Mouse (Mus musculus): ENCODE measurements at regions not wholly inside any gene's neighbourhood (a gene's known extent, or its start where the extent isn't known, plus 50 kb on each side); places are given as distances from the start of the nearest gene placed in this dataset.
"Not testable (repeated sequence)": the region's sequence is repeated elsewhere in the genome, so short reads cannot be mapped to it uniquely, and the experiment has no call there.

DNA sequence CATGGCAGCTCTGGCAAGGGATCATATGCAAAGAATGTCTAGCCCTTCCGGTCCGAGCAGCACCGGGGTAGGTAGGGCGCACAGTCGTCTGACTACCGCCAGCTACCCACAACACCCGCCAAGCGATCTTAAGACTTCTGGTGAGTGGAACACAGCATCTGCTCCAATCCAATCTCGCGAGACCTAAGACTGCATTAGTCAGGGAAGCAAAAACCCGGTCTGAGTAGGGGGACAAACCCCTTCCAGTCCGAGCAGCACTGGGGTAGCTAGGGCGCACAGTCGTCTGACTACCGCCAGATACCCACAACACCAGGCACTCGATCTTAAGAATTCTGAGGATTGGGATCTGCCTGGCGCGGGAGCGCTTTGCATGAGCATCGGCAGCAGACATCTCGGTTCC lies 57.1 kb downstream of the Nap1l2 start:
- not testable (repeated sequence) for H3K27me3 ChIP-seq (ENCODE audit: control insufficient read depth, insufficient read depth, low read length); H3K4me3 ChIP-seq (ENCODE audit: control insufficient read depth, low read depth, low read length); H3K27ac ChIP-seq (ENCODE audit: control insufficient read depth, insufficient read depth, low read depth, low read length); H3K4me1 ChIP-seq (ENCODE audit: control insufficient read depth, insufficient read depth, low read length); H3K36me3 ChIP-seq (ENCODE audit: control insufficient read depth, insufficient read depth, low read length)

DNA sequence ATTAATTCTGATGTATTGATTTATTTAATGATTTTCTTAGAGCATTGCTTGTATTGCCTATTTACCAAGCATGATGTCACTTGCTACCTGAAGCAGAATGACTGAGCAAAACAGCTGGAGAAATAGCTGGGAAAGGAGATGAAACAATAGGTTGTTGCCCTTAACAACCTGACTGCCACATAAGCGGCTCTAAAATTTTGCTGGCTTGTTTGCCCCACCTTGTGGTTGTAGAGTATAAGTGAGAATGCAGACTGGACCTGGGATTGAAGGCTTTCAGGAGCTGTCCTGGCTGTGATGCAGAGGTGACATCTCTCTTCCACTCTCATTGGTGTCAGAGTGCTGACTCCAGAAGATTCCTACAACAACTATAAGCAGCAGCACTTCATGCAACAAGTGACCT lies 77.3 kb downstream of the Nap1l2 start:
- Histone ChIP-seq H3K4me3 (ENCODE audit: control insufficient read depth, low read depth, low read length) (no peak overlapping the region), H3K36me3 (ENCODE audit: control insufficient read depth, insufficient read depth, low read length) (no peaks in the 10 kb centered on the region), H3K4me1 (ENCODE audit: control insufficient read depth, insufficient read depth, low read length) (no peaks in the 10 kb centered on the region), H3K27me3 (ENCODE audit: control insufficient read depth, insufficient read depth, low read length) (no peaks in the 10 kb centered on the region), H3K27ac (ENCODE audit: control insufficient read depth, insufficient read depth, low read depth, low read length) (no peak overlapping the region)
- TF ChIP-seq CTCF (IDR thresholded peaks at IDR 0.05; ENCODE audit: control insufficient read depth, insufficient read depth, insufficient replicate concordance, low read depth, low read length) (no peak), POLR2A (IDR thresholded peaks at IDR 0.05; ENCODE audit: control insufficient read depth, low read depth, low read length) (no peak)

DNA sequence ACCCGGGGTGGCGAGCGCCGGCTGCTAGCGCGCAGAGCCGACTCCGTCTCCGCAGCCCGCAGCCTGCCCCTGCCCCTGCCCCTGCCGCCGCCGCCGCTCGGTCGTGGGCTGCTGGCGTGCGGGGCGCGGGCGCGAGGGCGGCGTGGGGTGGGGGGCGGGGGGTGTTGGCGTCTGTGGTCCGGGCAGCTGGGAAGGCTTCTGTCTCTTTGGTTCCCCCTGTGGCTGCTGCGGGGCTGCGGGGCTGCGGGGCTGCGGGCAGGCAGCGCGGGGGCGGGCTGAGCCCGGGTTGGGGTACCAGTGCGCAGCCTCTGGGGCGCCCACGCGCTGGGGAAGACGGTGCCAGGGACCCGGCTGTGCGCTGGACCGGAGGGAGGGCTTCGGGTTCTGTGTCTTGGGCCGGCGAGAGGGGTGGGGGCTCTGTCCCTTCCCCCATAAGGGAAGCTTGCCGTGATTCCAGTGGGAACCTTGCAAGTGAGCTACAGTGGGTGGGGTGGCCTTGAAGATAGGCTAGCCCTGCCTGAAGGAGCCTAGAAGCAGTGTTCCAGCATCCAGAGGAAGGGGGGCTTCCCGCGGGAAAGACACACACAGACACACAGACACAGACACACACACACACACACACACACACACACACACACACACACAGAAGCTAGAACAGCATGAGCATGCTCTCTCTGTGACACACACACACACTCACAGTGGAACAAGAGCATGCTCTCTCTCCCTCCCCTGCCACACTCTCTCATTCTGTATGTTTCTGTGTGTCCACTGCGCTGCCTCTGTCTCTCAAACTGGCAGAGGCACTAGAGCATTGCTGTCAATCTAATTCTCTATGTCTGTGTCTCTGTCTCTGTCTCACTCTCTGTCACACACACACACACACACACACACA lies 118.5 kb downstream of the Nap1l2 start:
- not testable (repeated sequence) for H3K4me1 ChIP-seq (ENCODE audit: control insufficient read depth, insufficient read depth, low read length); H3K27ac ChIP-seq (ENCODE audit: control insufficient read depth, insufficient read depth, low read depth, low read length); H3K27me3 ChIP-seq (ENCODE audit: control insufficient read depth, insufficient read depth, low read length); H3K36me3 ChIP-seq (ENCODE audit: control insufficient read depth, insufficient read depth, low read length); H3K4me3 ChIP-seq (ENCODE audit: control insufficient read depth, low read depth, low read length)

DNA sequence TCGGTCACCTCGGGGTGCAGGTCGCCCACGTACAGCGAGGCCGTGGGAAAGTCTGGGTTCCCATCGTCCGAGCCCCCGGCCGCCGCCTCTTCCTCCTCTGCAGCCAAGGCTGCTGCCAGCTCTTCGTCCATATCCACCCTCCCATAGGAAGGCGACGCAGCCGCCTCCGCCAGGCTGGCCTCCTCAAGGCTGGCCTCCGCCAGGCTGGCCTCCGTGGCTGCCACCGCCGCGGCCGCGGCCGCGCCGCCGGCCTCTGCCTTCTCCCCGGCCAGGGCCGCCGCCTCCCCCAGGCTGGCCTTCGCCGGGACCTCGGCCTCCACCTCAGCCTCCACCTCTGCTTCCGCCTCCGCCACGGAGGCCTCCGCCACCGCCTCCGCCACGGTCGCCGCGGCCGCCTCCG lies 119.3 kb downstream of the Nap1l2 start:
- not testable (repeated sequence) for H3K4me3 ChIP-seq (ENCODE audit: control insufficient read depth, low read depth, low read length); H3K27me3 ChIP-seq (ENCODE audit: control insufficient read depth, insufficient read depth, low read length); H3K36me3 ChIP-seq (ENCODE audit: control insufficient read depth, insufficient read depth, low read length); H3K27ac ChIP-seq (ENCODE audit: control insufficient read depth, insufficient read depth, low read depth, low read length); H3K4me1 ChIP-seq (ENCODE audit: control insufficient read depth, insufficient read depth, low read length)

DNA sequence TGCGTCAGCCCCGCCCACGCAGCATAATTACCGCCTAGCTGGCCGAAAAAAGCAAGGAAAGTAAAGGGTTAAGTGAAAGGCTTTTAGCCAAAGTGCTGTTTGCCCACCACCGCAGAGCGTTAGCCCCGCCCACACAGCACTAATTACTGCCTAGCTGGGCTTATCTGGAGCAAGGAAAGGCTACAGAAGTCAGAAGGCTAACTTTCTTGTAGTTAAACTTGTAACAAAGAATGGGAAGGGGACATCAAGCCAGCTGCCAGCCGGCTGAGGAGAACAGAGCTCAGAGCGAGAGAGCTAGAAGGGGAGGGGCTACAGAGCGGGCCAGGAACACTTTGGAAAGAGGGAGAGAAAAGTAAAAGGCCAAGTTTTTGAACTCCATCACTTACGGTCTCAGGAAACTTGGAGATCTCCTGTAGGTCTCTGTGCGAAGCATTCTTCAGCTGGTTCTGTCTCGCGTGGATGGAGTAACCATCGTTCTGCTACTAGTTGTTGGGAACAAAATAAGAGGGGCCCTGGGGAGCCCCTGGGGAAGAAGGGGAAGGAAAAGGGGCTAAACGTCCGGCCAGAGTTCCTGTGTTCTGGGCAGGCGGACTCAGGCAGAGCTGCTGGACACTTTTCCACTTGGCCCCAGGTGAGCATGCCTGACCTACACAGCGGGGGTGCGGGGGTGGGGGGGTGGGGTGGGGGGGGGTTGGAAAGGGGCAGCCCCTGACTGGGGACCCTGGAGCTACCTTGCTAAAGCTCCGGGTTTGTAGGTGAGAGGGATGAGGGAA lies 98.3 kb downstream of the 1700018G05Rik start:
- Histone ChIP-seq H3K4me1 (ENCODE audit: control insufficient read depth, insufficient read depth, low read length) (no peaks in the 10 kb centered on the region), H3K27me3 (ENCODE audit: control insufficient read depth, insufficient read depth, low read length) (no peaks in the 10 kb centered on the region), H3K4me3 (ENCODE audit: control insufficient read depth, low read depth, low read length) (peak overlapping the region; percentile 57), H3K27ac (ENCODE audit: control insufficient read depth, insufficient read depth, low read depth, low read length) (no peak overlapping the region), H3K36me3 (ENCODE audit: control insufficient read depth, insufficient read depth, low read length) (no peaks in the 10 kb centered on the region)
- no peak for TF ChIP-seq POLR2A (IDR thresholded peaks at IDR 0.05; ENCODE audit: control insufficient read depth, low read depth, low read length)
- TF ChIP-seq CTCF (IDR thresholded peaks at IDR 0.05; ENCODE audit: control insufficient read depth, insufficient read depth, insufficient replicate concordance, low read depth, low read length), result no peak

DNA sequence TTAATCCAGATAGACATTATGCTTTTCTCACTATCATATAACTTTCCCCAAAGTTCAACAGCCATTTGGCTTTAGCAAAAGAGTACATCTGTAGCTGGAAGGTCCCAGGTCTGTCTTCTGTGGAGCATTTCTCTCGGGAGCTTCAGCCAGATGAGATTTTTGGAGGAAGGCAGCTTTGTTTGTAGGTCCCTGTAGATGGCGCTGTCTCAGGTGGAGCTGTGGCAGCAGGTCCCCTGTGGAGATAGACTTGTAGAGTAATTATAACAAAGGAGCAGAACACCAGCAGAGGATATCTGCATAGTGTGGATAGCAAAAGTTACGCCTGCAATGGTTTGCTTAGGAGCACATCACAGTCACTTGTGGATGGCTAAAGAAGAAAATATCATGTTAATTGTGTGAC lies 97.3 kb downstream of the 1700018G05Rik start:
- not testable (repeated sequence) for H3K27ac ChIP-seq (ENCODE audit: control insufficient read depth, insufficient read depth, low read depth, low read length); H3K4me3 ChIP-seq (ENCODE audit: control insufficient read depth, low read depth, low read length); H3K4me1 ChIP-seq (ENCODE audit: control insufficient read depth, insufficient read depth, low read length); H3K27me3 ChIP-seq (ENCODE audit: control insufficient read depth, insufficient read depth, low read length); H3K36me3 ChIP-seq (ENCODE audit: control insufficient read depth, insufficient read depth, low read length)

DNA sequence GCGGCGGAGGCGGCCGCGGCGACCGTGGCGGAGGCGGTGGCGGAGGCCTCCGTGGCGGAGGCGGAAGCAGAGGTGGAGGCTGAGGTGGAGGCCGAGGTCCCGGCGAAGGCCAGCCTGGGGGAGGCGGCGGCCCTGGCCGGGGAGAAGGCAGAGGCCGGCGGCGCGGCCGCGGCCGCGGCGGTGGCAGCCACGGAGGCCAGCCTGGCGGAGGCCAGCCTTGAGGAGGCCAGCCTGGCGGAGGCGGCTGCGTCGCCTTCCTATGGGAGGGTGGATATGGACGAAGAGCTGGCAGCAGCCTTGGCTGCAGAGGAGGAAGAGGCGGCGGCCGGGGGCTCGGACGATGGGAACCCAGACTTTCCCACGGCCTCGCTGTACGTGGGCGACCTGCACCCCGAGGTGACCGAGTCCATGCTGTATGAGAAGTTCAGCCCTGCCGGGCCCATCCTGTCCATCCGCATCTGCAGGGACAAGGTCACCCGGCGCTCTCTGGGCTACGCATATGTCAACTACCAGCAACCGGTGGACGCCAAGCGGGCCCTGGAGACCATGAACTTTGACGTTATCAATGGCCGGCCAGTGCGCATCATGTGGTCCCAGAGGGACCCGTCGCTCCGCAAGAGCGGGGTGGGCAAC lies 85.4 kb downstream of the 1700018G05Rik start:
- not testable (repeated sequence) for H3K36me3 ChIP-seq (ENCODE audit: control insufficient read depth, insufficient read depth, low read length); H3K27me3 ChIP-seq (ENCODE audit: control insufficient read depth, insufficient read depth, low read length); H3K4me1 ChIP-seq (ENCODE audit: control insufficient read depth, insufficient read depth, low read length); H3K27ac ChIP-seq (ENCODE audit: control insufficient read depth, insufficient read depth, low read depth, low read length); H3K4me3 ChIP-seq (ENCODE audit: control insufficient read depth, low read depth, low read length)

DNA sequence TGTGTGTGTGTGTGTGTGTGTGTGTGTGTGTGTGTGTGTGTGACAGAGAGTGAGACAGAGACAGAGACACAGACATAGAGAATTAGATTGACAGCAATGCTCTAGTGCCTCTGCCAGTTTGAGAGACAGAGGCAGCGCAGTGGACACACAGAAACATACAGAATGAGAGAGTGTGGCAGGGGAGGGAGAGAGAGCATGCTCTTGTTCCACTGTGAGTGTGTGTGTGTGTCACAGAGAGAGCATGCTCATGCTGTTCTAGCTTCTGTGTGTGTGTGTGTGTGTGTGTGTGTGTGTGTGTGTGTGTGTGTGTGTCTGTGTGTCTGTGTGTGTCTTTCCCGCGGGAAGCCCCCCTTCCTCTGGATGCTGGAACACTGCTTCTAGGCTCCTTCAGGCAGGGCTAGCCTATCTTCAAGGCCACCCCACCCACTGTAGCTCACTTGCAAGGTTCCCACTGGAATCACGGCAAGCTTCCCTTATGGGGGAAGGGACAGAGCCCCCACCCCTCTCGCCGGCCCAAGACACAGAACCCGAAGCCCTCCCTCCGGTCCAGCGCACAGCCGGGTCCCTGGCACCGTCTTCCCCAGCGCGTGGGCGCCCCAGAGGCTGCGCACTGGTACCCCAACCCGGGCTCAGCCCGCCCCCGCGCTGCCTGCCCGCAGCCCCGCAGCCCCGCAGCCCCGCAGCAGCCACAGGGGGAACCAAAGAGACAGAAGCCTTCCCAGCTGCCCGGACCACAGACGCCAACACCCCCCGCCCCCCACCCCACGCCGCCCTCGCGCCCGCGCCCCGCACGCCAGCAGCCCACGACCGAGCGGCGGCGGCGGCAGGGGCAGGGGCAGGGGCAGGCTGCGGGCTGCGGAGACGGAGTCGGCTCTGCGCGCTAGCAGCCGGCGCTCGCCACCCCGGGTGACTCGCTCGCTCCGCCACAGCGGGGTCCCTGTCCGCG lies 84.4 kb downstream of the 1700018G05Rik start:
- H3K27me3 ChIP-seq (ENCODE audit: control insufficient read depth, insufficient read depth, low read length); H3K4me3 ChIP-seq (ENCODE audit: control insufficient read depth, low read depth, low read length); H3K4me1 ChIP-seq (ENCODE audit: control insufficient read depth, insufficient read depth, low read length); H3K36me3 ChIP-seq (ENCODE audit: control insufficient read depth, insufficient read depth, low read length); H3K27ac ChIP-seq (ENCODE audit: control insufficient read depth, insufficient read depth, low read depth, low read length): not testable (repeated sequence)

DNA sequence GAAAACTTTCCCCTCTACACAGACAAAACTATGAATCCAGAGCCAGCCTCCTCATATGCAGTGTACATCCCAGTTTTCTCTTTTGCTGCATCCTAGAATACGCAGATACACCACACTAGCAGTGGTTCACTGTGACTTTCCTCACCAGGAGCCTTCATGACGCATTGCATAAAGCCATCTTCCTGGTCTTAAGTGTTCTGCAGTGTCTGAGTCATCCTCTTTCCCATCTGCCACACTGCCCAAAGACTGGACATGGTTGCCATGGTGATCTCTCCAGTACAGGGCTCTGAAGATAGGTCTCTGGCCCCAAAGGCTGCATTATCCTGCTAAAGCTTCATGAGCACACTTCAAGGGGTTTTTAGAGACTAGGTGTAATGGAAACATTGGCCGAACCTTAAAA lies 65.8 kb downstream of the 1700018G05Rik start:
- not testable (repeated sequence) for H3K4me1 ChIP-seq (ENCODE audit: control insufficient read depth, insufficient read depth, low read length); H3K4me3 ChIP-seq (ENCODE audit: control insufficient read depth, low read depth, low read length); H3K27me3 ChIP-seq (ENCODE audit: control insufficient read depth, insufficient read depth, low read length); H3K36me3 ChIP-seq (ENCODE audit: control insufficient read depth, insufficient read depth, low read length); H3K27ac ChIP-seq (ENCODE audit: control insufficient read depth, insufficient read depth, low read depth, low read length)

Measured in testis, adult 2 months (tissue).